Mouse (Mus musculus): ENCODE measurements around the gene Dnaic2.

Gene Dnaic2

GRCm38 (mm10) chr11:114795848-114796322, 68.7 kb downstream of the Dnaic2 start, which contains the start of gene Btbd17:
TSS of gene Btbd17 (minus strand) at chr11:114795945.
- DNase-seq (ENCODE audit: extremely low read depth, low read depth, low spot score) = no peak

DNA sequence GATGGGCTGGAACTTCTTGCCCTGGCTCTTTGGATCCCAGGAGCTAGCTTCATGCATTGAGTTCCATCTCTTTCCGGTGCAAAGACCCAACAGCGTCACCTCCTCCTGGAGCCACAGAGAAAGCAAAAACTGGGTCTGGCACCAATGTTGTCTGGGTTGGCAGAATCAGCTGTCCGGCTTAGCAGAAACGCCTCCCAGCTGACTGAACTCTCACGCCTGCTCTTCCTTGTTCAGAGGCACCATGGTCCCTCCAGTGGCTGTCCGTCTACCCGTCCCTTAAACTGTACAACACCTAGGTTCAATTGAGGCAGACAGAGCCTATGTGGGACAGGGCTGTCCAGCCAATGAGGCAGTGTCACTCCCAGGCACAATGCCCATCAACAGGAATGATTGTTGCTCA, 70.0 kb downstream of the Dnaic2 start:
- no peak for DNase-seq (ENCODE audit: extremely low read depth, low read depth, low spot score)

GRCm38 (mm10) chr11:114797981-114798380, 70.8 kb downstream of the Dnaic2 start:
- no peak for DNase-seq (ENCODE audit: extremely low read depth, low read depth, low spot score)

GRCm38 (mm10) chr11:114798624-114799023, 71.4 kb downstream of the Dnaic2 start, which contains the start of gene Gpr142:
TSS of gene Gpr142 (plus strand) at chr11:114798924.
- no peak for DNase-seq (ENCODE audit: extremely low read depth, low read depth, low spot score)

DNA sequence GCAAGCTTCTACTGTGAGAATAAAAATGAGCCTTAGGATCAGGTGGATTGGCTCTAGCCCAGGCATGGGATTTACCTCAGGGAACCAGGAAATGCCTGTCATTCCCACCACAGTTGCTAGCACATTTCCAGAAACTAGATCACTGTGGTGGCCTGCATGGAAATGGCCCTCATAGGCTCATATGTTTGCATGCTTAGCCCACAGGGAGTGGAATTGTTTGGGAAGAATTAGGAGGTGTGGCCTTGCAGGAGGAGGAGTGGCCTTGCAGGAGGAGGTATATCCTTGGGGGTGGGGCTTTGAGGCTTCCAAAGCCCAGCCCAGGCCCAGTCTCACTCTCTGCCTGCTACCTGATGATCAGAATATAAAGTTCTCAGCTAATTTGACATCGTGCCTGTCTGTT, 74.7 kb downstream of the Dnaic2 start:
- DNase-seq (ENCODE audit: extremely low read depth, low read depth, low spot score) = no peak

GRCm38 (mm10) chr11:114802540-114803267, 75.5 kb downstream of the Dnaic2 start:
- DNase-seq (ENCODE audit: extremely low read depth, low read depth, low spot score) = no peak

- DNase-seq (ENCODE audit: extremely low read depth, low read depth, low spot score) = no peak
Measured at GRCm38 (mm10) chr11:114803990-114804389, 76.8 kb downstream of the Dnaic2 start.

GRCm38 (mm10) chr11:114807025-114807424, 79.8 kb downstream of the Dnaic2 start:
- DNase-seq (ENCODE audit: extremely low read depth, low read depth, low spot score) = no peak
